Mouse (Mus musculus) forebrain, embryonic 10.5 days (tissue): ENCODE data around the gene Smad1. TPM values are rescaled to one million over a fixed set of nuclear protein-coding genes. Genes with fewer than 3 reads are reported as not detected.

Experiments
- DNase-seq: peaks from one replicate; pipeline ENCODE4 v3.0.0-alpha.2; 2017; ENCODE audit warnings: low spot score; ENCODE audit errors: extremely low spot score
- H3K27ac ChIP-seq: fragments of 300-500 bp; sonication (generic); 2 replicates; pipeline ENCODE4 v1.5.1; 2016; ENCODE audit warnings: mild to moderate bottlenecking
- H3K27me3 ChIP-seq: fragments of 300-500 bp; sonication (generic); 2 replicates; pipeline ENCODE4 v1.6.1; 2016; ENCODE audit warnings: mild to moderate bottlenecking; ENCODE audit not compliant: poor library complexity, severe bottlenecking
- H3K36me3 ChIP-seq: fragments of 300-500 bp; sonication (generic); replicated peaks from 2 replicates; pipeline ENCODE4 v1.6.1; 2016; ENCODE audit warnings: mild to moderate bottlenecking, moderate library complexity
- H3K4me1 ChIP-seq: fragments of 300-500 bp; sonication (generic); 2 replicates; pipeline ENCODE4 v1.6.1; 2016
- H3K4me3 ChIP-seq: fragments of 300-500 bp; sonication (generic); 2 replicates; pipeline ENCODE4 v1.5.1; 2016; ENCODE audit warnings: mild to moderate bottlenecking, moderate library complexity
- H3K9me3 ChIP-seq: fragments of 300-500 bp; sonication (generic); 2 replicates; pipeline ENCODE4 v1.6.1; 2016; ENCODE audit warnings: mild to moderate bottlenecking, moderate library complexity
- WGBS: fragments of 180-500 bp; shearing (Covaris S2); methylation state at CpG from one replicate; pipeline ENCODE4 v1.1.7; 2016; 5-methylcytosine and 5-hydroxymethylcytosine counted together
- polyA plus RNA-seq: library from polyadenylated mRNA; unstranded; fragments of >200 nt; fragmentation: Nextera tagmentation; extraction: Ambion mirVana; gene quantifications from 2 replicates; pipeline ENCODE4 v1.2.1, GENCODE M21; 2016

Gene Smad1
- polyA plus RNA-seq, 1 experiment from 2014 or later = 39.4 TPM

DNA sequence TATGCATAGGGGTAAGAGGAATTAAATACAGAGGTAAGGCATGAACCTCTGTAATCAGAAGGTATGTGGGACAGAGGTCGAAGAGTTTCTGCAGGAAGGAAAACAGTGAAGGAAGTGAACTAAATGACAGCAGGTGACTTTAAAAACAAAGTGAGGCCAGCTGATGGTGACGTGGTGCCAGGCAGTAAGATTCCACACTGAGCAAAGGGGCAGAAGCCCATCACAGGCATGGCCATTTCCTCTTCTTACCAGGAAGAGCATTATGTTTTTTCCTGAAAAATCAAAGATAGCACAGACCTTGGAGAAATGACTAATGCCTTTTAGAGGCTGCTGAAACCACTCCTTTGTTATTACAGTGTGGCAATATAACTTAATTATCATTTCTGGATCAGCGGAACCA, 97.8 kb downstream of the Smad1 start:
- no peak for DNase-seq
- Histone ChIP-seq H3K9me3 (no peaks in the 10 kb centered on the region), H3K27me3 (no peaks in the 10 kb centered on the region), H3K27ac (no peak overlapping the region), H3K36me3 (peaks cover 6% of the 10 kb centered on the region; the same call in 1 of the 2 replicates), H3K4me1 (peaks cover 11% of the 10 kb centered on the region), H3K4me3 (no peak overlapping the region)
- 81% methylated on average over 3 of the region's 3 CpGs for WGBS

DNA sequence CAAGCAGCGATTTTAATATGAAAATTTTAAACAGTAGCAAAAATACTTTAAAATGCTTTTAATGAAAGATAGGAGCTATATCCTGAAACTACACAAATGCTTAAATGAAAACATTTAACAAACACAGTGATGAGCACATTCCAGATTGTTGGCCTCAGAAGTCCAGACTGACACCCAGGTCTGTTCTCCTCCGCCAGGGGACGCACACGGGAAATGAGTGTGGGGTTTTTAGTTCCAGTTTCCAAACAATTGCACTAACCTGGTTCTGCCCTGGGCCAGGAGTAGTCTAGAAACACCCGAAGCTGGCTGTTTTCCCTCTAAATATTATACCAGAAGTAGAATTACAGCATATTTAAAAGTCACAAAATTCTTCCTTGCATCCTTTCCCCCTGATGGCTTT, 99.6 kb downstream of the Smad1 start:
- Histone ChIP-seq H3K27me3 (no peaks in the 10 kb centered on the region), H3K4me1 (peaks cover 28% of the 10 kb centered on the region), H3K9me3 (no peaks in the 10 kb centered on the region), H3K27ac (no peak overlapping the region), H3K36me3 (no peaks in the 10 kb centered on the region), H3K4me3 (no peak overlapping the region)
- 85% methylated on average over 5 of the region's 5 CpGs for WGBS
- DNase-seq = no peak

DNA sequence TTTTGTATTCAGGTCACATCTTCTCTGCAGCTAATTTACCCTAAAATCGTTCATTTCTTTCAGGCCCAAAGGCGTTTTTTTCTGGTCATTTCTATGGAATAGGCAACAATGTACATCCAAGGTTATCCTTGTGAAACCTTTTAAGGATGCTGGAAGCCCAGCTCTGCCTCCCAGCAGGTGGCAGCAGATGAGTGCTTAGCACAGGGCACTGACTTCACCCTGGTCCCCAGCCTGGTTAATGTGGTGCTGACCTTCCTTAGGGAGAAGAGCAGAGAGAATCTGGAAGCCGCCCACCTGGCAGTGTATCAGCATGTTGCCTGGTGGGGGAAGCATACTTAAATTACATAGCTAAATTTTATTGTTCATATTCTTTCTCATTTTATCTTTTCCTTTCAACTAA, 101.6 kb downstream of the Smad1 start:
- DNase-seq = no peak
- H3K36me3 ChIP-seq = no peaks in the 10 kb centered on the region
- 65% methylated on average over 3 of the region's 3 CpGs for WGBS

DNA sequence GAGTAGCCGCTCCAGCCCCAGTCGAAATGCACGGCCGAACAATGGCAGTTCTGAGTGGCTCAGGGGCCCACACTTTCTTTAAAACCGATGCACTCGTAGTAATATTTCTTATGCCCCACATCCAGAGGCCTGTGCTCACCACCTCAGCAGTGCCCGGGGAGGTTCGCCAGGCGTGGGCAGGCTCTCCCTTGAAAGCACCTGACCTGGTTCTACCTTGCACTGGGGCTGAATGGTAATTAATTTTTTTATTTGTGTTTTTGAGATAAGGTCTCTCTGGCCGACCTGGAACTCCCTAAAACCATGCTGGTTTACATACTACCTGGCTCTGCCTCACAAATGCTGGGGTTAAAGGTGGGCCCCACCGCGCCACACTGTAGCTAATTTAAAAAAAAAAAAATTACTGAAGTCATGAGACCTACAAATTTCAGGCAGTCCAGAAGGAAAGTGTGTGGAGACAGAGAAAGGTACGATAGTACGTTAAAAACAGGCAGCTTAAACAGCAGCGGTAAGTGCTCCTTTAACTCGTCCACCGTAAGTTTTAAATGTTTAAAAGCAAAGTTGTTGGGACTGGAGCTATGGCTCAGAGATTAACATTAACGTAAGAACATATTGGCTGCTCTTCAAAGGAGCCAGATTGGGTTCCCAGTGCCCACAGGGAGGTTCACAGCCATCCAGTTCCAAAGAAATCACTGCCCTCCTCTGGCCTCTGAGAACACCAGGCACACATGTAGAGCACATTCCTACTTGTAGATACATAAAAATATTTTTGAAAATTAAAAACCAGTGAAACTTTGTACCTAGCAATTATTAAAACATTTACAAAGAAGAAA, 103.8 kb downstream of the Smad1 start:
- no peak for DNase-seq
- no peaks in the 10 kb centered on the region for H3K27me3 ChIP-seq
- peak overlapping the region; percentile 67 for H3K4me3 ChIP-seq
- WGBS = 15% methylated on average over 18 of the region's 18 CpGs
- peak overlapping the region; percentile 97 for H3K27ac ChIP-seq
- no peaks in the 10 kb centered on the region for H3K36me3 ChIP-seq
- H3K9me3 ChIP-seq = no peaks in the 10 kb centered on the region
- H3K4me1 ChIP-seq = peaks cover 42% of the 10 kb centered on the region

More for the DNA sequence above, 101.6 kb downstream of the Smad1 start:
- Histone ChIP-seq H3K9me3 (no peaks in the 10 kb centered on the region), H3K4me1 (peaks cover 42% of the 10 kb centered on the region), H3K27me3 (no peaks in the 10 kb centered on the region), H3K4me3 (no peak overlapping the region), H3K27ac (no peak overlapping the region)

DNA sequence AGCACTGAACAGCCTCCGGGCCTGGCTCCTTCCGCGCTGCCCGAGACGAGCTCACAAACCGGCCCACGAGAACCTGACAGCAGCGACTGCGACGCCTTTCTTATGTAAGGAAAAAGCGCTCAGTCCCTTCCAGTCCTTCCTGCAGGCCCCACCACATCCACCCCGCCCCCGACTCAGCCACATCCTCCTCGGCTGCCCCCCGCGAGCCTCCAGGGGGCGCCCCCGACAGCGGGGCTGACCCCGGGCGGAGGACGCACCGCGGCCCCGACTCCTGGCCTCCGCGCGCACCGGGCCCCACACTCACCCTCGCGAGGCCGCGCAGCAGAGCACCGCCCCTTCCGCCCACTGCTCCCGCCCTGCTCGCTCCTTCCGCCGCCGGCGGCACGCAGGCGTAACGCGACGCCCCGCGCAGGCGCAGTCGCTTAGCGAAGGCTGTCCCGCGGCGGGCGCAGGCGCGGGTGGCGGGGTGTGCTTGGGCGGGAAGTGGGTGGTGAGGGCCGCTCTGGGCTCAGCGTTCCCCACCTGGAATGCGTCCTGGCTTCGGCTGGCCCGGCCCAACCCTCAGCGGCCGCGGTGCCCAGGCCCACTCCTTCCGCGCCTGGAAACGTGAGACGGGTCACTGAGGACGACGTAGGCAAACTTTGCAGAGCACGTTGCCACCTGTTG, 104.6 kb downstream of the Smad1 start, which contains the start of gene Mmaa:
Mmaa (minus strand) TSS at position 328 of the 666 bp plus-strand sequence.
- Histone ChIP-seq H3K4me3 (peak within 1 kb of the TSS; percentile 67), H3K4me1 (peaks cover 42% of the 10 kb centered on the region), H3K27me3 (no peaks in the 10 kb centered on the region), H3K36me3 (no peaks in the 10 kb centered on the region), H3K9me3 (no peaks in the 10 kb centered on the region), H3K27ac (peak within 1 kb of the TSS; percentile 97)
- under 1% methylated on average over 74 of the region's 74 CpGs for WGBS
- peak; percentile 95 for DNase-seq

DNA sequence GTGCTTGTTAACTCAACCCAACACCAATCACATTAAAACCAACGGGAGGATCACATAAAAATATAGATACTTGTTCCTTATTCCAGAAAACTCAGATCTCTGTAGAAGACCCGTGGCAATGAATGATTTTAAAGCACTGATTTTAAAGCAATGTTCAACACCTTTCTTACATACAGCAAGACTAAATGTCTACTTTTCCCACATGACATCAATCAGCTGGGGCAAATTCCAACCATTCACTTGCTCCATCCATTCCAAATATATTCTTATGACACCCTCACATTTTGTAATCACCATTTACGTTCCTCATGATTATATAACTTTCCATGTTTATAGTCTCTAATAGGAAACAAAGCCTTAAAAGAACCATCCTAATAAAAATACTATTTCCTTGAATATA, 105.5 kb downstream of the Smad1 start:
- Histone ChIP-seq H3K4me1 (peaks cover 42% of the 10 kb centered on the region), H3K36me3 (no peaks in the 10 kb centered on the region), H3K27me3 (no peaks in the 10 kb centered on the region), H3K4me3 (peak overlapping the region; percentile 67), H3K27ac (peak overlapping the region; percentile 97), H3K9me3 (no peaks in the 10 kb centered on the region)
- no peak for DNase-seq
- WGBS = 79% methylated on average over 3 of the region's 3 CpGs

DNA sequence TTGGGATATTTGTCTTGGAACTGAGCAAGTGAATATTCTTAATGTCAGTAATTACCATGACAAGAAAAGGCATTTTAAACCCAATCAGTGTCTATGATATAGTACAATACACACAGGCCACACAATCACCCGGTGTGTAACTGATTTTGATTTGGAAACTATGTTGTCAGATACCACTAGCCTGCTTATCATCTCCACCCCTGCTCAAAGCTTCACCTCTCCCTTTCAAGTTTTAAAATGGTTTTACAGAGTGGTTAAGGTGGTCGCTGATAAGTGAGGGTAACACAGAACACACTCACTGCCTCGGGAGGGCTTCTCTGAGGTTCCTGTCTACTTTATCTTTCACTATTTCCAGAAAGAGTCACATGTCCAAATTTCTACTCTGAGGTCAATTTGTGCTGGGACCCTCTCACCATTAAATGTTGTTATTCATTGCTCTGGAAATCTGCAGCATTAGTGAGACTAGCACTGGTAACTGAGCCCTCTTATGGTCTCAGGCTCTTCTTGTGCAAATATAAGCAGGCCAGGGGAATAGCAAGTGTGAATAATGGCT, 106.5 kb downstream of the Smad1 start:
- Histone ChIP-seq H3K36me3 (no peaks in the 10 kb centered on the region), H3K9me3 (no peaks in the 10 kb centered on the region), H3K4me1 (peaks cover 40% of the 10 kb centered on the region), H3K27me3 (no peaks in the 10 kb centered on the region), H3K4me3 (no peak overlapping the region), H3K27ac (no peak overlapping the region)
- no peak for DNase-seq
- WGBS = 92% methylated on average over 3 of the region's 3 CpGs

DNA sequence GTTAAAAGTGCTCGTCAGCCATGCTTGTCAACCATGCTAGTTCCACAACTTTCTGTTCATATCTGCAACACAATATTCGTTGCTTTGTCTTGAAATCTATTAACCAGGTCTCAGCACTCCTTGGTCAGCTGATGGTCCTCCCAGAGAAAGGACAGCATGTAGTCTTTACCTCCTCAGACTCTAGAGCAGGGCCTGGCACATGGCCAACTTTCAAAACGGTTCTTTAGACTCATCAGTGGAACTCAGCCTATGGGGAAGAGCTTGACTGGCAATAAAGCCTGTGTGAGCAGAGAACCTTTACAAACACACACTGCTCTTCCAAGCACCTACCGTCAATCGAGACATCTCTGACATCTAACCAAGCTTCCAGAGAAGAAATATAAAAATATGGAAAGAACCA, 109.7 kb downstream of the Smad1 start:
- DNase-seq = no peak
- Histone ChIP-seq H3K36me3 (no peaks in the 10 kb centered on the region), H3K4me3 (no peak overlapping the region), H3K27me3 (no peaks in the 10 kb centered on the region), H3K4me1 (peaks cover 13% of the 10 kb centered on the region), H3K9me3 (no peaks in the 10 kb centered on the region), H3K27ac (no peak overlapping the region)
- 89% methylated on average over 5 of the region's 5 CpGs for WGBS

DNA sequence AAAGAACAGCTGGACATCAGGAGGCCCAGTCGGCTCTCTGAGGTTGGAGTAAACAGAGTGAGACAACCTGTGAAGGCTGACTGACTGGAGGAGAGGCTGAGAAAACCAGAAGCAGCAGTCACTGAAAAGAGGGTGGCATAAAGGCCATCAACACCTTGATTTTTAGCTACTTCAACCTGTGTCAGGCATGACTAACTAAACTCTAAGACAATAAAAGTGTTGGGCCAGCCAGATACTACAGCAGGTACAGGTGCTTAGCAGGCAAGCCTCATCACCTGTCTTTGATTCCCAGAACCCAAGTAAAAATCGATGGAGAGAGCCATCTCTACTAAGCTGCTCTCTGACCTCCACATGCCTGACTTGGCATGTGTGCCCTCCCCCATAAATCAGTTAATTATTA, 110.6 kb downstream of the Smad1 start:
- peaks cover 9% of the 10 kb centered on the region for H3K4me1 ChIP-seq
- no peak for DNase-seq
- H3K27me3 ChIP-seq = no peaks in the 10 kb centered on the region
- 76% methylated on average over 2 of the region's 2 CpGs for WGBS
- H3K27ac ChIP-seq = no peak overlapping the region
- no peaks in the 10 kb centered on the region for H3K36me3 ChIP-seq
- no peaks in the 10 kb centered on the region for H3K9me3 ChIP-seq
- H3K4me3 ChIP-seq = no peak overlapping the region

Other genes with a start within 250 kb of the Smad1 start
- gene 1700011L22Rik, start 150.9 kb downstream of the Smad1 start, polyA plus RNA-seq = not detected in 2 replicates
- 10.6 and 11.3 TPM in 2 replicates for gene Mmaa, start 104.6 kb downstream of the Smad1 start, polyA plus RNA-seq
- 17.4 and 19.0 TPM in 2 replicates for gene Otud4, start 240.1 kb upstream of the Smad1 start, polyA plus RNA-seq